Comparison of ENCODE assay signal across 8 mouse cellular contexts in the genomic region with DNA sequence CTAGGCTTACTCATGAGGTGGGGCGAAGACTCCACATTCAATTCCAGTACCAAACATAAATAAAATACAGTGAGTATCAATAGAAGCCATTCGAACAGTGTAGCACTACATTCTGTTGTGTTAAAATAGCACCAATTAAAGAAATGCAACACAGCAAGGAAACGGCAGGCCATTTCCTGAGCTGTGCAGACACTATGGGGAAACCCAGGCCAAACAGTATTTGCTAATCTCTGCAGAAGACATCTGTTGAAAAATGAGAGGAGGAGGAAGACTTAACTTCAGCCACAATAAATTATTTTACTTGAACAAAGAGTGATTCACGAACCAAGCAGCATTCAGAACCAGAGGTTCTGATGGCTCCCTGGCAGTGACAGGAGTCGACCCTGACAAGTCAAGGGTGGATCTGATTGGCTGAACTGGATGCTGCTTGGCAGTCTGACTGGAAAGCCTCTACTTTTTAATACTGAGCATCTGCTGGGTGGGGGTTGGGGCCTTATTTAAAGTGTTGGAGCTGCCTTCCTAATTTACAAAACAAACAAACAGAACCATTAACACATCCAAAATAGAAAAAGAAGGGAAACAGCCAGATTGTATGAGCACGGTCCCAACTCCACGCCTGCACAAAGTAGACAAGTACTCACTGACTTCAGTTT.
DNase-seq lines count a peak whose midpoint lies in the region; ATAC-seq lines count a peak whose summit lies in the region.

No protein-coding gene starts in this region.

- no peaks in the 10 kb centered on the region for H3K36me3 ChIP-seq in splenic B cell, adult 2 months (ENCODE audit: control insufficient read depth, insufficient read depth, low read length, poor library complexity, severe bottlenecking)

- no peaks in the 10 kb centered on the region for H3K27me3 ChIP-seq in splenic B cell, adult 2 months (ENCODE audit: control insufficient read depth, insufficient read depth, low read length, poor library complexity, severe bottlenecking)

- DNase-seq in frontal cortex, adult 2 months (ENCODE audit: extremely low spot score in 1 of 2, low spot score in 1 of 2) = peak; percentile 14 to 41
- no peak for DNase-seq in frontal cortex, postnatal 14 days (ENCODE audit: low spot score in 2 of 2)
- peak; percentile 39 for DNase-seq in right cerebral cortex, adult 18-20 months
- DNase-seq in right cerebral cortex, postnatal 4 days = no peak
- peak; percentile 64 to 68 for DNase-seq in heart, postnatal 10 days
- peak; percentile 29 for DNase-seq in splenic B cell, adult 2 months (ENCODE audit: low read depth, low spot score)
- no peak for DNase-seq in embryo, embryonic 10.5 days (ENCODE audit: low spot score)

- ATAC-seq in activated CD4-positive, CD25-positive, alpha-beta regulatory T cell, adult 4 months = no peak

- intact Hi-C loops in heart, postnatal 10 days (cut with DNase I) = loop anchor here (2.0 kb wide), 1 partner anchor 38 kb away; no protein-coding TSS in a partner anchor

Comparison
In these comparisons a context has a peak if more than half of its experiments do, and no peak if none do; other contexts are left out.
1. DNase-seq: peak in frontal cortex, adult 2 months (2 of 2), right cerebral cortex, adult 18-20 months (single experiment), heart, postnatal 10 days (2 of 2) and splenic B cell, adult 2 months (single experiment); none in frontal cortex, postnatal 14 days (0 of 2), right cerebral cortex, postnatal 4 days (single experiment) and embryo, embryonic 10.5 days (single experiment).